Mouse (Mus musculus) liver, embryonic 11.5 days (tissue): ENCODE results near the gene Thnsl1. TPM values are rescaled to one million over a fixed set of nuclear protein-coding genes. Genes with fewer than 3 reads are reported as not detected.

Source experiments
- ATAC-seq: fragments of 200-750 bp; cut with Nextera tagmentation; replicated peaks from 2 replicates; pipeline ENCODE4 v1.8.0; 2017; ENCODE audit warnings: moderate number of reproducible peaks, mild to moderate bottlenecking, moderate TSS enrichment, moderate library complexity; ENCODE audit not compliant: low FRiP score
- DNase-seq: peaks from one replicate; pipeline ENCODE4 v3.0.0-alpha.2; 2017; ENCODE audit warnings: low spot score
- H3K27ac ChIP-seq: fragments of 300-500 bp; sonication (generic); 2 replicates; pipeline ENCODE4 v1.5.1; 2014; ENCODE audit warnings: mild to moderate bottlenecking, low read depth, low read length, control low read depth
- H3K27me3 ChIP-seq: fragments of 300-500 bp; sonication (generic); replicated peaks from 2 replicates; pipeline ENCODE4 v1.6.1; 2014; ENCODE audit warnings: low read length, mixed read lengths; ENCODE audit not compliant: control insufficient read depth, insufficient read depth
- H3K36me3 ChIP-seq: fragments of 300-500 bp; sonication (generic); 2 replicates; pipeline ENCODE4 v1.6.1; 2014; ENCODE audit warnings: mild to moderate bottlenecking, low read length, moderate library complexity, mixed read lengths; ENCODE audit not compliant: control insufficient read depth, insufficient read depth
- H3K4me1 ChIP-seq: fragments of 300-500 bp; sonication (generic); replicated peaks from 2 replicates; pipeline ENCODE4 v1.6.1; 2014; ENCODE audit warnings: low read length, mixed read lengths; ENCODE audit not compliant: control insufficient read depth, insufficient read depth
- H3K4me2 ChIP-seq: fragments of 300-500 bp; sonication (generic); 2 replicates; pipeline ENCODE4 v1.6.1; 2014; ENCODE audit warnings: mild to moderate bottlenecking, control low read depth, moderate library complexity
- H3K4me3 ChIP-seq: fragments of 300-500 bp; sonication (generic); 2 replicates; pipeline ENCODE4 v1.5.1; 2014; ENCODE audit warnings: low read depth, low read length, control low read depth
- H3K9ac ChIP-seq: fragments of 300-500 bp; sonication (generic); 2 replicates; pipeline ENCODE4 v1.6.1; 2014; ENCODE audit warnings: low read depth, low read length, control low read depth
- H3K9me3 ChIP-seq: fragments of 300-500 bp; sonication (generic); 2 replicates; pipeline ENCODE4 v1.6.1; 2016; ENCODE audit warnings: low read length, inconsistent platforms, mixed read lengths; ENCODE audit not compliant: control insufficient read depth
- WGBS: fragments of 180-500 bp; shearing (Covaris S2); extraction: QIAGEN DNeasy Blood & Tissue Kit; methylation state at CpG from one replicate; pipeline ENCODE4 v1.1.7; 2014; 5-methylcytosine and 5-hydroxymethylcytosine counted together
- polyA plus RNA-seq: library from polyadenylated mRNA; unstranded; fragments of >200 nt; fragmentation: Nextera tagmentation; extraction: Ambion mirVana; gene quantifications from 2 replicates; pipeline ENCODE4 v1.2.1, GENCODE M21; 2014

The Thnsl1 gene
- polyA plus RNA-seq, 1 experiment from 2014 or later, result 4.0 TPM

GRCm38 (mm10) chr2:21195233-21195632 lies 10.3 kb upstream of the Thnsl1 start:
- no peak overlapping the region for H3K9ac ChIP-seq
- H3K27ac ChIP-seq, result no peak overlapping the region
- 87% methylated on average over 5 of the region's 5 CpGs for WGBS
- H3K36me3 ChIP-seq, result no peaks in the 10 kb centered on the region
- no peak for DNase-seq
- ATAC-seq, result no peak
- no peaks in the 10 kb centered on the region for H3K27me3 ChIP-seq
- no peak overlapping the region for H3K4me2 ChIP-seq
- no peaks in the 10 kb centered on the region for H3K4me1 ChIP-seq
- no peaks in the 10 kb centered on the region for H3K9me3 ChIP-seq
- no peak overlapping the region for H3K4me3 ChIP-seq

DNA sequence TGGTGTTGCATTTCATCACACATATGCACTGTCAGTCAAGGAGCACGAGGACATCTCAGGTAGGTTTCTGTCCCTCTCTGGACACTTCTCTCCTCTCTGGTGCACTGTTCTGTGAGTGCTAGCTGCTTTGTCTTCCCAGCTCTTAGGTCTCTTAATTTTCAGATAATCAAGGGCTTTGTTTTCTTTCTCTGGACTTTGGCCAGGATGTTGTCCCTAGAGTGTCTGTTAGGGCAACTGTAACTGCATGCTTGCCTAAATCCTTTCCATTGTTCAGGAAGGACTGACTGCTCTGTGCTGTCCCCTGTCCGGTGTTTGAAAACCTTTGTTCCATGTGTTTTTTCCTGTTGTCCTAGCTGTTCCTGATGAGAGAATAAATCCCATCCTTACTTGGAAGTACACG lies 6.5 kb upstream of the Thnsl1 start:
- ATAC-seq (no peak), DNase-seq (no peak)
- H3K9ac ChIP-seq, result no peak overlapping the region
- H3K4me2 ChIP-seq, result no peak overlapping the region
- no peak overlapping the region for H3K27ac ChIP-seq
- WGBS, result 55% methylated on average over 3 of the region's 3 CpGs
- H3K9me3 ChIP-seq, result no peaks in the 10 kb centered on the region
- no peaks in the 10 kb centered on the region for H3K36me3 ChIP-seq
- no peaks in the 10 kb centered on the region for H3K27me3 ChIP-seq
- no peaks in the 10 kb centered on the region for H3K4me1 ChIP-seq
- H3K4me3 ChIP-seq, result no peak overlapping the region

GRCm38 (mm10) chr2:21202754-21203153 lies 2.8 kb upstream of the Thnsl1 start:
- no peak overlapping the region for H3K27ac ChIP-seq
- no peaks in the 10 kb centered on the region for H3K36me3 ChIP-seq
- no peak overlapping the region for H3K4me3 ChIP-seq
- no peaks in the 10 kb centered on the region for H3K27me3 ChIP-seq
- ATAC-seq (no peak), DNase-seq (no peak)
- no peak overlapping the region for H3K9ac ChIP-seq
- no peak overlapping the region for H3K4me2 ChIP-seq
- 68% methylated on average over 2 of the region's 2 CpGs for whole genome bisulfite sequencing
- H3K4me1 ChIP-seq, result no peaks in the 10 kb centered on the region
- H3K9me3 ChIP-seq, result no peaks in the 10 kb centered on the region

DNA sequence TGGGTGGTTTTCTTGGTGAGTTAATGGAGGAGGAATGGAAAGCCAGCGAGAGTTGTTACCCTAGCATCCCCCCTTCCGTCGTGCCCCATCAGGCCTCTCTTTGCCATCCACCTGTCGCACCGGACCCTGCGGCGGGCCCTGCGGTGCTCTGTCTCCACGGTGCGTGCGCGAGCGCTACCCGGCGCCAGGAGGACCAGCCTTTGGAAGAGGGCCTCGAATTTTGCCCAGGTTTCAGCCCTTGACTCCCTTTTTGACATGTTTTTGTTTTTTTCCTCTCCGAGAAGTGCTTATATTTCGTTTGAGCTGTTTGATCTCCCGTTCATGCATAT lies 271 bp downstream of the Thnsl1 start:
- Histone ChIP-seq H3K27me3 (no peaks in the 10 kb centered on the region), H3K9ac (peak overlapping the region; percentile 71), H3K4me1 (no peaks in the 10 kb centered on the region), H3K36me3 (no peaks in the 10 kb centered on the region), H3K9me3 (no peaks in the 10 kb centered on the region), H3K4me2 (peak overlapping the region; percentile 77), H3K4me3 (peak overlapping the region; percentile 72), H3K27ac (no peak overlapping the region)
- peak; percentile 90 for ATAC-seq
- 1% methylated on average over 19 of the region's 19 CpGs for WGBS
- no peak for DNase-seq

- DNase-seq (no peak), ATAC-seq (no peak)
- no peaks in the 10 kb centered on the region for H3K9me3 ChIP-seq
- H3K36me3 ChIP-seq, result no peaks in the 10 kb centered on the region
- H3K9ac ChIP-seq, result peak overlapping the region; percentile 71
- no peak overlapping the region for H3K27ac ChIP-seq
- WGBS, result 35% methylated on average over 6 of the region's 6 CpGs
- peak overlapping the region; percentile 72 for H3K4me3 ChIP-seq
- H3K27me3 ChIP-seq, result no peaks in the 10 kb centered on the region
- no peaks in the 10 kb centered on the region for H3K4me1 ChIP-seq
- H3K4me2 ChIP-seq, result peak overlapping the region; percentile 77
These were observed 754 bp downstream of the Thnsl1 start for GRCm38 (mm10) chr2:21206278-21206677.

DNA sequence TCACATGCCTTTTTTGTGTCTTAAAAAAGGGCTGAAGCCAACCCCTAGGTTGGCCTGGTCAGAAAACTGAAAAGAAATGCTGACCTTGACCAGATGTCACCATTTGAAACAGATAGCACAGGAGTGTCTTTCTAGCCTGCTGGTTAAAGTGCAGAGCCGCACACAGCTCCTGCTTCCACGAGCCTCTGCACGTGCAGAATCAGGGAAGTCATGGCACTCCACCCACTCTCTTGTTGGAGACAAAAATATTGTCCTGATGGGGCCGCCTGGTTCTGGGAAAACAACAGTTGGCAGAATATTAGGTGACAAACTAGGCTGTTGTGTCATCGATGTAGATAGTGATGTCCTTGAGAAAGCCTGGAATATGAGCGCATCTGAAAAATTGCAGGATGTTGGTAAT lies 5.8 kb downstream of the Thnsl1 start:
- H3K4me1 ChIP-seq, result no peaks in the 10 kb centered on the region
- DNase-seq (no peak), ATAC-seq (no peak)
- WGBS, result 77% methylated on average over 6 of the region's 6 CpGs
- H3K27ac ChIP-seq, result no peak overlapping the region
- no peak overlapping the region for H3K4me2 ChIP-seq
- no peak overlapping the region for H3K9ac ChIP-seq
- H3K27me3 ChIP-seq, result no peaks in the 10 kb centered on the region
- no peaks in the 10 kb centered on the region for H3K9me3 ChIP-seq
- no peaks in the 10 kb centered on the region for H3K36me3 ChIP-seq
- no peak overlapping the region for H3K4me3 ChIP-seq

DNA sequence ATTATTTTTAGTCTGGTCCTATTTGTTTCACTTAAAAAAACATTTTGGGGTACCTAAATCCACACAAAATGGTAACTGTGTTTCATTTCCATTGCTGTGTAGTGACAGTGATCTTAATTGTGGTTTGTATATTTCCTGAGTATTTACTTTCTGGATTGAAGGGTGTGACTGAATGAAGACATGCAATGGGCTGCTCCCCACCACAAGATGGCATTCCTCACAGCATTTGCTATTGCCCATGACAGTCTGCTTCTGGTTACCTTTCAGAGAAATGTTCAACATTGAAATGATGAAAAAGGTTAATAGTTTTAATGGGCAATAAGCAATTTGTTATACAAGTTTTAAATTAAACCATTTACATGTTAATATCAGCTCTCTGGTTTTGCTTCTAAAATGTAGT lies 8.8 kb downstream of the Thnsl1 start:
- Histone ChIP-seq H3K9ac (no peak overlapping the region), H3K4me1 (no peaks in the 10 kb centered on the region), H3K36me3 (no peaks in the 10 kb centered on the region), H3K27me3 (no peaks in the 10 kb centered on the region), H3K4me3 (no peak overlapping the region), H3K4me2 (no peak overlapping the region), H3K27ac (no peak overlapping the region), H3K9me3 (no peaks in the 10 kb centered on the region)
- ATAC-seq (no peak), DNase-seq (no peak)

DNA sequence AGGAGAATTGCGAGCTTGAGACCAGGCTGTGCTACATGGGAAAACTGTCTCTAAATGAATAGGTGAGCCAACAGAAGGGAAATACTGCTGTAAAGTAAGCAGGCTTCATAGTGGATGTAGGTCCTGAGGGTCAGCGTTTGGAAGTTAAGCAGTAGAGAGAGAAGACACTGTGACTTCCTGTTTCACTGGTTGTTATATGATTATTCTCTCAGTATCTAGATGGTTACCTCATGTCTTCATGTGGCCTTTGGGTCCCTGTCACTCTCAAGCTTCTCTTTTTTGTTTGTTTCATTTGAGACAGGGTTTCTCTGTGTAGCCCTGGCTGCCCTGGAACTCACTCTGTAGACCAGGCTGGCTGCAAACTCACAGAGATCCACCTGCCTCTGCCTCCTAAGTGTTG lies 9.8 kb downstream of the Thnsl1 start:
- no peaks in the 10 kb centered on the region for H3K9me3 ChIP-seq
- no peak overlapping the region for H3K27ac ChIP-seq
- H3K4me2 ChIP-seq, result no peak overlapping the region
- ATAC-seq, result no peak
- H3K4me3 ChIP-seq, result no peak overlapping the region
- H3K4me1 ChIP-seq, result no peaks in the 10 kb centered on the region
- no peak overlapping the region for H3K9ac ChIP-seq
- no peak for DNase-seq
- WGBS, result 83% methylated on average over 2 of the region's 2 CpGs
- H3K27me3 ChIP-seq, result no peaks in the 10 kb centered on the region
- no peaks in the 10 kb centered on the region for H3K36me3 ChIP-seq

- Histone ChIP-seq H3K9me3 (no peaks in the 10 kb centered on the region), H3K4me2 (no peak overlapping the region), H3K4me1 (no peaks in the 10 kb centered on the region), H3K27ac (no peak overlapping the region), H3K4me3 (no peak overlapping the region), H3K9ac (no peak overlapping the region), H3K36me3 (no peaks in the 10 kb centered on the region), H3K27me3 (no peaks in the 10 kb centered on the region)
- no peak for ATAC-seq
- no peak for DNase-seq
- 72% methylated on average over 9 of the region's 9 CpGs for WGBS
These were observed 17.2 kb downstream of the Thnsl1 start for GRCm38 (mm10) chr2:21222453-21223384.
